Mouse (Mus musculus): ENCODE data around the gene Wbp1l. TPM values are rescaled to one million over a fixed set of nuclear protein-coding genes. Genes with fewer than 3 reads are reported as not detected.

Gene Wbp1l
- polyA plus RNA-seq, 2 experiments, result 42.6 to 44.0 TPM

GRCm38 (mm10) chr19:46668263-46668662, 69.4 kb downstream of the Wbp1l start:
- DNase-seq (ENCODE audit: low spot score), result no peak
- H3K4me1 ChIP-seq (ENCODE audit: control insufficient read depth, insufficient read depth, low read length), result 0 out of 2 replicates have a peak, but pooled peaks cover 6% of the 10 kb centered on the region
- no peak overlapping the region for H3K4me2 ChIP-seq (replicated peaks; ENCODE audit: low read depth, low read length, severe bottlenecking)
- ATAC-seq (ENCODE audit: low FRiP score, low read depth), result no peak
- 82% methylated on average over 10 of the region's 10 CpGs for WGBS
- no peaks in the 10 kb centered on the region for H3K9me3 ChIP-seq (ENCODE audit: control insufficient read depth, low read length)
- H3K27ac ChIP-seq (replicated peaks; ENCODE audit: low read depth, low read length), result no peak overlapping the region
- no peaks in the 10 kb centered on the region for H3K27me3 ChIP-seq (ENCODE audit: control insufficient read depth, insufficient read depth, low read length)
- no peaks in the 10 kb centered on the region for H3K36me3 ChIP-seq (ENCODE audit: control insufficient read depth, insufficient read depth, low read length)
- no peak overlapping the region for H3K4me3 ChIP-seq (replicated peaks; ENCODE audit: low read length)
- TF ChIP-seq POLR2A (IDR thresholded peaks at IDR 0.05; ENCODE audit: borderline replicate concordance, extremely low read depth, insufficient read depth, insufficient read length), result no peak
- H3K9ac ChIP-seq (ENCODE audit: low read depth, low read length, severe bottlenecking), result no peak overlapping the region

DNA sequence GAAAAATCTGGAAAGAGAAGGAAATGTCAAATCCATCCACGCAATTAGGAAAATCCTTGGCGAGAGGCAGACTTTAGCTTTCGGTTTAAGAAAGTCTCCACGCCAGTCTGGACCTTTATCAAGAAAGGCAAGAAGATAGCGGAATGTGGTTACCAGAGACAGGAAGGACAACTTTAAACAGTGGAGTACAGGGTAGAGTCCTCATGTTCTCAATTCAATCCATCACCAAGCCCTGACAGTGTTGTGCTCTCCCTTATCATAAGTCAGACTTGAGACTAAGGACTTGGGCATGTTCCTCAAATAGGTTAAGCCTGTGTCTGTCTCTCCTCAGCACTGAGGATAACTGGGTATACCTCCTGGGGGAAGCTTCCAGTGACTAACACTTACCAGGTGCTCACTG, 70.9 kb downstream of the Wbp1l start:
- Histone ChIP-seq H3K4me1 (ENCODE audit: control insufficient read depth, insufficient read depth, low read length) (0 out of 2 replicates have a peak, but pooled peaks cover 6% of the 10 kb centered on the region), H3K9ac (ENCODE audit: low read depth, low read length, severe bottlenecking) (no peak overlapping the region), H3K36me3 (ENCODE audit: control insufficient read depth, insufficient read depth, low read length) (no peaks in the 10 kb centered on the region), H3K27ac (replicated peaks; ENCODE audit: low read depth, low read length) (no peak overlapping the region), H3K4me2 (replicated peaks; ENCODE audit: low read depth, low read length, severe bottlenecking) (no peak overlapping the region), H3K9me3 (ENCODE audit: control insufficient read depth, low read length) (no peaks in the 10 kb centered on the region), H3K27me3 (ENCODE audit: control insufficient read depth, insufficient read depth, low read length) (no peaks in the 10 kb centered on the region), H3K4me3 (replicated peaks; ENCODE audit: low read length) (no peak overlapping the region)
- 82% methylated on average over 5 of the region's 5 CpGs for WGBS
- ATAC-seq (ENCODE audit: low FRiP score, low read depth) (no peak), DNase-seq (ENCODE audit: low spot score) (no peak)
- no peak for TF ChIP-seq POLR2A (IDR thresholded peaks at IDR 0.05; ENCODE audit: borderline replicate concordance, extremely low read depth, insufficient read depth, insufficient read length)

DNA sequence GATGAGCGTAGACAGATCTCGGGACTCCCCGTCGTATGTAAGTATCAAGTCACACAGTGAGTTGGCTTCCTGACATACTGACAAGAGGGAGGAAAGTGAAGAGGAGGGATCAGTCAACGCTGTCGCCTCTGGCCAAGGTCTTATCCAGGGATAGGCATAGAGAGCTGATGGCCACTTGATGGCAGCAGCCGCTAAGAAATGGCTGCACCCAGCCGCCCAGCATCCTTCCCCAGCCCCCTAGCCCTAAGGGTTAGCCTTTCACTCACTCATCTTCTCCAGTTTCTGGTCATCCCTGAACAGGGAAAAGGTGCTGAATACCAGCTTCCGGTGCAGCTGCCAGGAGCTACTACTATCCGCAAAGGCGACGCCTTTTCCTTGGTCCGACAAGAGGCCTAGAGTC, 71.8 kb downstream of the Wbp1l start:
- H3K4me3 ChIP-seq (replicated peaks; ENCODE audit: low read length), result no peak overlapping the region
- H3K9me3 ChIP-seq (ENCODE audit: control insufficient read depth, low read length), result no peaks in the 10 kb centered on the region
- no peak overlapping the region for H3K9ac ChIP-seq (ENCODE audit: low read depth, low read length, severe bottlenecking)
- TF ChIP-seq POLR2A (IDR thresholded peaks at IDR 0.05; ENCODE audit: borderline replicate concordance, extremely low read depth, insufficient read depth, insufficient read length), result no peak
- DNase-seq (ENCODE audit: low spot score) (peak; percentile 65), ATAC-seq (ENCODE audit: low FRiP score, low read depth) (0 out of 2 replicates have a peak, but pooled peaks have one; percentile 55)
- no peak overlapping the region for H3K4me2 ChIP-seq (replicated peaks; ENCODE audit: low read depth, low read length, severe bottlenecking)
- H3K4me1 ChIP-seq (ENCODE audit: control insufficient read depth, insufficient read depth, low read length), result 0 out of 2 replicates have a peak, but pooled peaks cover 2% of the 10 kb centered on the region
- no peaks in the 10 kb centered on the region for H3K36me3 ChIP-seq (ENCODE audit: control insufficient read depth, insufficient read depth, low read length)
- H3K27me3 ChIP-seq (ENCODE audit: control insufficient read depth, insufficient read depth, low read length), result no peaks in the 10 kb centered on the region
- H3K27ac ChIP-seq (replicated peaks; ENCODE audit: low read depth, low read length), result no peak overlapping the region
- WGBS, result 28% methylated on average over 13 of the region's 13 CpGs

DNA sequence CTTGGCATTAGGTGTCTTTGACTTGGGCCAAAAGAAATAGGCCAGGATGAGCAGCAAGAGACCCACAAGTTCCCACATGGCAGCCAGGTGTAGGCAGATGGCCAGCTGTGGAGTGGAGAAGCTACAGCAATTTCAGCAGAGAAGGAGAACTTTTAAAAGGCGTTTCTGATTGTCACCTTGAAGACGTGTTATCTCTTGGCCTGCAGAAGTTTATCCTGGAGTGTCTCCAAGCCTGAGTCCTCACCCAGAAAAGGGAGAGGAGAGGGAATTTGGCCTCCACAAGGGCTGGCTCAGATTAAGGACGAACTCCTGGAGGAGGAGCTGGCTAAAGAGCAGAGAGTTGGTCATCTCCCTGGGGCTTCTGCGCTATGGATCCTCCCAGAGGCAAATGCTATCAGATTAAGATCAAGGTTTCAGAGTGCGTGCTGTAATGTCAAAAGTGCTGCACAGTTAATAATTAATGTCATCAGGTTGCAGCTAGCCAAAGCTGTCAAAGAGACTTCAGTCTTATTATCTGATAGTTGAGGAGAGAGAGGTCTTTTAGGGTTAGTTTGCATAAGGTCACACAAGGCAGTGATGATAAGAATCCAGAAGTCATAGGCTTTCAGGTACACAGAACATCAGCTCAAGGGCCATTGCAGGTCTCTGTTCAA, 74.0 kb downstream of the Wbp1l start, which contains the start of gene Cyp17a1:
Gene Cyp17a1, minus strand, starts transcription at position 407 of the 653 bp plus-strand sequence.
- no peak for TF ChIP-seq POLR2A (IDR thresholded peaks at IDR 0.05; ENCODE audit: borderline replicate concordance, extremely low read depth, insufficient read depth, insufficient read length)
- Histone ChIP-seq H3K27me3 (ENCODE audit: control insufficient read depth, insufficient read depth, low read length) (no peaks in the 10 kb centered on the region), H3K9ac (ENCODE audit: low read depth, low read length, severe bottlenecking) (no peak within 1 kb of the TSS), H3K4me2 (replicated peaks; ENCODE audit: low read depth, low read length, severe bottlenecking) (no peak within 1 kb of the TSS), H3K27ac (replicated peaks; ENCODE audit: low read depth, low read length) (no peak within 1 kb of the TSS), H3K36me3 (ENCODE audit: control insufficient read depth, insufficient read depth, low read length) (no peaks in the 10 kb centered on the region), H3K4me1 (ENCODE audit: control insufficient read depth, insufficient read depth, low read length) (no peaks in the 10 kb centered on the region), H3K9me3 (ENCODE audit: control insufficient read depth, low read length) (no peaks in the 10 kb centered on the region), H3K4me3 (replicated peaks; ENCODE audit: low read length) (no peak within 1 kb of the TSS)
- ATAC-seq (ENCODE audit: low FRiP score, low read depth) (no peak), DNase-seq (ENCODE audit: low spot score) (no peak)
- WGBS, result 62% methylated on average over 5 of the region's 5 CpGs

DNA sequence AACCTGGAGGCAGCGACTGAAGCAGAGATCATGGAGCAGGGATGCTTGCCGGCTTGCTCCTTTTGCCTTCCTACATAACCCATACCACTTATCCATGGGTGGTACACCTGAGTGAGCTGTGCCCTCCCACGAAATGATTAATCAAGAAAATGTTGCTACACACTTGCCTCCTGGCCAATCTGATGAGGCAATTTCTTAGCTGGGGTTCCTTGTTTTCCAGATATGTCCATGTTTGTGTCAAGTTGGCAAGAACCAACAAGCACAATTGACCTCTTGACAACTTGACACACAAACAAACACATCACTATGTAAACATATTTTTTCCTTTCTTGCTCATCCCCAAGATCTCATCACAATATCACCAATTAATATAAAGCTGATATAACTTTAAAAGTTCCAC, 76.8 kb downstream of the Wbp1l start:
- H3K9ac ChIP-seq (ENCODE audit: low read depth, low read length, severe bottlenecking), result no peak overlapping the region
- H3K4me1 ChIP-seq (ENCODE audit: control insufficient read depth, insufficient read depth, low read length), result no peaks in the 10 kb centered on the region
- H3K27ac ChIP-seq (replicated peaks; ENCODE audit: low read depth, low read length), result no peak overlapping the region
- H3K9me3 ChIP-seq (ENCODE audit: control insufficient read depth, low read length), result no peaks in the 10 kb centered on the region
- H3K4me2 ChIP-seq (replicated peaks; ENCODE audit: low read depth, low read length, severe bottlenecking), result no peak overlapping the region
- no peaks in the 10 kb centered on the region for H3K36me3 ChIP-seq (ENCODE audit: control insufficient read depth, insufficient read depth, low read length)
- ATAC-seq (ENCODE audit: low FRiP score, low read depth), result no peak
- no peak for DNase-seq (ENCODE audit: low spot score)
- TF ChIP-seq POLR2A (IDR thresholded peaks at IDR 0.05; ENCODE audit: borderline replicate concordance, extremely low read depth, insufficient read depth, insufficient read length), result no peak
- no peak overlapping the region for H3K4me3 ChIP-seq (replicated peaks; ENCODE audit: low read length)
- no peaks in the 10 kb centered on the region for H3K27me3 ChIP-seq (ENCODE audit: control insufficient read depth, insufficient read depth, low read length)
- 73% methylated on average over 3 of the region's 3 CpGs for WGBS

Measured in limb, embryonic 14.5 days (tissue).